Mouse (Mus musculus) stomach, postnatal 0 days (tissue): ENCODE results near the gene Alg12.

Source experiments
- CTCF ChIP-seq: IDR thresholded peaks from 2 replicates; pipeline ENCODE4 v1.5.1; 2016; ENCODE audit warnings: antibody characterized with exemption, low read depth, mild to moderate bottlenecking, moderate library complexity
- EP300 ChIP-seq: optimal IDR thresholded peaks from 2 replicates; pipeline ENCODE3; 2016; ENCODE audit warnings: antibody characterized with exemption

DNA sequence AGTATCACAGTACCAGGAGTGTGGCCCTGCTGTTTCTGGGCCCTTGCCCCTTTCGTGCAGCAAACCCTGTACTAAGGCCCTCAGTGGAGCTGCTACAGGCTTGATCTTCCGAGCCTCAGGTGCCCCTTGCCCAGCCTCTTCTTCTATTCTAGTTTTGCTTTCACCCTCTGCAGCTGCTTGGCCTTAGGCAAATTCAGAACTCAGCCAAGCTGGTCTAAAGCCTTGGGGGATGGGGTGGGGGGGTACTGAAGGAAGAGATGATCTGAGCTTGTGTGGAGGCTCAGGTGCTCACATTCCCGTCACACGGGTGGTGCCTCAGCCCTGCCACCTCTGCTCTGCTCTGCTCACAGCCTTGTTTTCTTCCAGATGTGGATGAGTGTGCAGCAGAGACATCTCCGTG, 4.3 kb upstream of the Alg12 start:
- TF ChIP-seq EP300 (no peak), CTCF (no peak)
